Mouse (Mus musculus) left cerebral cortex, postnatal 4 days (tissue): ENCODE data around the gene Gjb1. TPM values are rescaled to one million over a fixed set of nuclear protein-coding genes. Genes with fewer than 3 reads are reported as not detected.
A peak's percentile ranks its signal among the peaks of the same experiment; 100 is the strongest.
"Not testable (repeated sequence)": the region's sequence is repeated elsewhere in the genome, so short reads cannot be mapped to it uniquely, and the experiment has no call there.

Experiments
- DNase-seq: peaks from one replicate; pipeline ENCODE4 v3.0.0-alpha.2; 2022
- intact Hi-C: fragments of 180-260 bp; cut with DNase I; formaldehyde crosslinking; loops from one replicate; pipeline ENCODE4 v1.15.1; 2025
- total RNA-seq, 2 experiments: library from RNA; stranded (reverse); gene quantifications; 2 replicates each; pipeline ENCODE4 v1.2.3; 2021

Gjb1 gene
- 1 to 10 TPM; 2.2 to 2.7 TPM for total RNA-seq

GRCm38 (mm10) chrX:101376190-101376968, at the start of gene Gjb1:
Gjb1 (plus strand) TSS chrX:101376378.
- no peak for DNase-seq
- intact Hi-C loops = no loop called here

GRCm38 (mm10) chrX:101329372-101330028, 46.7 kb upstream of the Gjb1 start:
- intact Hi-C loops = loop anchor here (5.0 kb wide), 1 partner anchor 197 kb away; no protein-coding TSS in a partner anchor
- DNase-seq = peak; percentile 57

DNA sequence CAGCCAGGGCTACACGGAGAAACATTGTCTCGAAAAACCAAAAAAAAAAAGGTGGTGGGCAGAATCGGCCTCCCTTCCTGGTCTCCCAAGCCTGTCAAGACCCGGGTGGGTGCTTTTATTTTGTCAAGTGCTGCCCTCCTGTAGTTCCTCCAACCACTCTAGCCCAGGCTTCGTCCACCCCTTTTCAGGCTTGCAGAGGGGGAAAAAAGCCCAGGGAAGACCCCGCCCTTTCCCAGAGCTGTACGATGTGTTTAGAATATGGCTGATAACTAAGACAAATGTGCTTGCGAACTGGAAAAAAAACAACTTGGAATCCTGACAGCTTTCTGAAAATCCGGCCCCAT, 44.2 kb upstream of the Gjb1 start:
- no peak for DNase-seq
- intact Hi-C loops = loop anchor here (5.0 kb wide), 1 partner anchor 200 kb away; no protein-coding TSS in a partner anchor

DNA sequence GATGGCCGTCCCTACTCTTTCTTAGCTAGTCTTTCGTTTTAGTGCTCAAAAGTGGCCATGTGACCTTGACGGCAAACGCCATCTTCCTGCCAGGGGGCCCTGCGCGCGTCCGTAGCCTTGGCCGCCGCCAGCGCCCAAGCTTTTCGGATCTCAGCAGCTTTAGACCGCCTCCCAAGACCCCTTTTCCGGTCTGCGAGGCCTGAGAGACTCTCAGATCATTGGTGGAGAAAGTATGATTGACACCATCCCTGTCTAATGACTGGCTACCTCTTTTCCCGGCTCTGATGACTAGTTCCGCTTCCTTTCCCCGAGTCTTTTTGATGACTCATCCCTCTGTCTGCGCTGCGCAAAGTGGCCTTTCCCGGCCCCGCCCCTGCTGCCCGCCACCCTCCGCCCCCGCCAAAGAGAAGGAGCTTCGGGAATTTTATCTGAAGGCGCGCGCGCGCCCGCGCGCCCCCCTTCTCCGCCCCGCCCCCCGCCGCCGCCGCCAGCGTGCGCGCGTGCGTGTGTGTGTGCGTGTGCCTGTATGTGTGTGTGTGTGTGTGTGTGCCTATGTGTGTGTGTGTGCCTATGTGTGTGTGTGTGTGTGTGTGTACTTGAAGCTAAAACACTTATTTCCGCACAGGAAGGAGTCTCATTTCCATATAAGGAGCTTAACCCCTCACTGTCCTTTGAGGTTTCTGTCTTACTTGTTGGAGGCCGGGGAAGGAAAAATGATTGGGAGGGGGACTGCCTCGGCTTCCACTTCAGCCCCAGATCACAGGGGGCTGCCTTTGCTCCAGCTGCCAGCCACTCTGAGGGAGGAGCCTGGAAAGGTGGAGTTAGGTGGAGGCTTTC, 43.6 kb upstream of the Gjb1 start:
- intact Hi-C loops = loop anchor here (5.0 kb wide), 1 partner anchor 200 kb away; no protein-coding TSS in a partner anchor
- peak; percentile 89 for DNase-seq

DNA sequence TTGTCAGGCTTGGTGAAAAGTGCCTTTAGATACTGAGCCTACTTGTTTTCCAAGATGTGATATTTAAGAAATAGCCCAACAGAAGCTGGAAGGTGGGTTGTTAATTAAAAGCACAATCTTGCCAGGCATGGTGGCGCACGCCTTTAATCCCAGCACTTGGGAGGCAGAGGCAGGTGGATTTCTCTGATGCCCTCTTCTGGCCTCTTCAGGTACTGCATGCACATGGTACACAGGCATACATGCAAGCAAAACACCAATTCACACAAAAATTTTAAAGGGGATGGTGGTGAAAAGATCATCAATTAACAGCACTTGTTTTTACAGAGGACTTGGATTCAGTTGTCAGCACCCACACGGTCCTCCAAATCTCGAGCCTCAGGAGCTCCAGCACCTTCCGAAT, 41.6 kb upstream of the Gjb1 start:
- intact Hi-C loops = loop anchor here (5.0 kb wide), 1 partner anchor 202 kb away; no protein-coding TSS in a partner anchor
- DNase-seq = peak; percentile 14

DNA sequence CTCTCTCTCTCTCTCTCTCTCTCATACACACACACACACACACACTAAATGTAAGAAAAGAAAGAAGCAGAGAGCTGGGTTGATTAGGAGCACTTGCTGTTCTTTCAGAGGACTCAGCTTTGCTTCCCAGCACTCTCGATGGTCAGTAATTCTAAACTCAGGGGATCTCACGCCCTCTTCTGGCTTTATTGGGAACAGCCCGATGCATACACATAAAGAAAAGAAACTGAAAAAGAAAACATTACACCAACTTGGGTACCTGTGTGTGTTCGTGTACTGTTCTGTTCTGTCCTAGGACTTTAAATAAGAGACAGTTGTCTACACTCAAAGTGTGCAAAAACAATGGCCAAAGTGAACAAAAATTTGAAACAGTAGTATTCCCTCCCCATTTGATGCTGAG, 37.5 kb upstream of the Gjb1 start:
- no peak for DNase-seq
- intact Hi-C loops = no loop called here

GRCm38 (mm10) chrX:101342837-101343236, 33.3 kb upstream of the Gjb1 start:
- DNase-seq, intact Hi-C loops: not testable (repeated sequence)

DNA sequence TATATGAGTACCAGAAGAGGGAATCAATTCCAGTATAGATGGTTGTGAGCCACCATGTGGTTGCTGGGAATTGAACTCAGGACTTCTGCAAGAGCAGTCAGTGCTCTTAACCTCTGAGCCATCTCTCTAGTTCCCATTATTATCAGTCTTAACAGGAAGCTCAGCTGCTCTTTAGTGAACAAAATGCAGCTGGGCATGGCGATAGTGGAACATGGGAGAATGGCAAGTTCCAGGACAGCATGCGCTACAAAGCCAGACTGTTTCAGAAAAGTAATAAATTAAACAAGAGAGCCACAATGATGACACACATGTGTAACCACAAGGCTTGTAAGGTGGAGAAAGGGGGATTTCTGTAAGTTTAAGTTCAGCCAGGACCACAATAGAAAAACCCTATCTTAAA, 30.7 kb upstream of the Gjb1 start:
- intact Hi-C loops = no loop called here
- DNase-seq = no peak

- no peak for DNase-seq
Observed at GRCm38 (mm10) chrX:101346475-101346874, 29.7 kb upstream of the Gjb1 start.

DNA sequence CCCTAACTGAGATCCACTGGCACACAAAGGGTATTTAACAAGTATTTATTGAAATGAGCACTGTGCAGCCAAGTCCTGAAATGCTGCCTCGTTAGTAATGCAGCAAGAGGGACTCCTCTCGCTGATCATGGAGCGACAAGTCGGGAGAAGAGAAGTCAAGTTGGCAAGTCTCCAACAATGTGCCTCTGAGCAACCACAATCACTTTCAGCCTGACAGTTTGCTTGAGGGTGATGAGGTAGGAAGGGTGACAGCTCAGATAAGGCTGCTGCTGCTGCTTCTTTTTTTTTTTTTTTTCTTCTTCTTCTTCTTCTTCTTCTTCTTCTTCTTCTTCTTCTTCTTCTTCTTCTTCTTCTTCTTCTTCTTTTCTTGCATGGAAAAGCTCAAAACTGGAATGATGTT, 25.0 kb upstream of the Gjb1 start:
- DNase-seq = no peak
- intact Hi-C loops = no loop called here

More at GRCm38 (mm10) chrX:101346475-101346874, 29.7 kb upstream of the Gjb1 start:
- intact Hi-C loops = no loop called here

DNA sequence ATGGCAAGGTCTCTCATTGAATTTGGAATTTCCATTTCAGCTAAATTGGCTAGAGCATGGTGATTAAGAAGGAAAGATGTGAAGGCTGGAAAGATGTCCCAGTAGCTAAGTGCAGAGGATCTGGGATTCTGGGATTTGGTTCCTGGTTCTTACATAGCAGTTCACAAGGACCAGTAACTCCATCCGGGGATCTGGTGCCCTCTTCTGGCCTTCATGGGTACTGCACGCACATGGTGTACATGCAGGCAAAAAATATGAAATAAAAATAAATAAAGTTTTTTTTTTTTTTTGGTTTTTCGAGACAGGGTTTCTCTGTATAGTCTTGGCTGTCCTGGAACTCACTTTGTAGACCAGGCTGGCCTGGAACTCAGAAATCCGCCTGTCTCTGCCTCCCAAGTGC, 17.3 kb upstream of the Gjb1 start:
- DNase-seq, intact Hi-C loops: not testable (repeated sequence)

- intact Hi-C loops = no loop called here
- DNase-seq = no peak
Observed at GRCm38 (mm10) chrX:101369001-101369400, 7.2 kb upstream of the Gjb1 start.

DNA sequence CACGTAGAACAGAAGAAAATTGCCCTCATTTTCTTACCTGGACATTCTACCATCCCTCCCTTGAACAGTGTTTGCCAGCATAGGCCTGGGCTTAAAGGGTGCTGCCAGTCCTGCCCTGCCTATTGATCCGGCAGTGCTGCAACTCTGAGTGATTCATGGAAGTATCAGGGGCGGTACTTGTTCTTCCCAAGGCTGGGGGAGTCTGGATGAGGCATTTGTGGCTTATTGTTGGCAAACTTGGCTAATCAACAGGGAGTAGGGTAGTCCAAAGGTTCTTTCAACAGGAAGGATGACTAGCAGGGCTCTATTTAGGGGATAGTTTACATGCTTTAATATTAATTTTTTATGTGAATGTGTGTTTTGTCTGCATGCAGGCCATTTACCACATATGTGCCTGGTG, 5.6 kb upstream of the Gjb1 start:
- no peak for DNase-seq
- intact Hi-C loops = no loop called here

DNA sequence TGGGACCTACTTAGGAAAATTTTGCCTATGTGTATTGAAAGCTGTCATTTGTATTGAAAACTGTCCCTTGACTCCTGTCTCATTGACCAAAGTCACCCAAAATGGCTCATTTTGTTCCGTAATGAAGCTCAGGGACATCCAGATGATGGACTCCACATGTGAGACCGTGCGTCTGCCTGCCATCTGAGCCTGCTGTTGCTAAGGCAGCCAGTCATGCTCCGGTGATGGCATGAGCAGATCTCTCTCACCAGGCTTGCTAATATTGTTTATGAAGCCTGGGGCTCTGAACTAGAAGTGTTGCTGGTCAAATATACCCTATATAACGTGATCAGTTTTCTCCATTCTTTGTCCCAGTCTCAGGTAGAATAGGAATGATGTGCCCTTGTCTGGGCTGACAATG, 3.2 kb upstream of the Gjb1 start:
- intact Hi-C loops = no loop called here
- no peak for DNase-seq

GRCm38 (mm10) chrX:101377076-101377475, 898 bp downstream of the Gjb1 start:
- intact Hi-C loops = no loop called here
- DNase-seq = no peak

- intact Hi-C loops = no loop called here
- DNase-seq = no peak
Observed at GRCm38 (mm10) chrX:101379744-101380143, 3.6 kb downstream of the Gjb1 start.

GRCm38 (mm10) chrX:101383455-101383854, 7.3 kb downstream of the Gjb1 start:
- DNase-seq = no peak
- intact Hi-C loops = no loop called here

DNA sequence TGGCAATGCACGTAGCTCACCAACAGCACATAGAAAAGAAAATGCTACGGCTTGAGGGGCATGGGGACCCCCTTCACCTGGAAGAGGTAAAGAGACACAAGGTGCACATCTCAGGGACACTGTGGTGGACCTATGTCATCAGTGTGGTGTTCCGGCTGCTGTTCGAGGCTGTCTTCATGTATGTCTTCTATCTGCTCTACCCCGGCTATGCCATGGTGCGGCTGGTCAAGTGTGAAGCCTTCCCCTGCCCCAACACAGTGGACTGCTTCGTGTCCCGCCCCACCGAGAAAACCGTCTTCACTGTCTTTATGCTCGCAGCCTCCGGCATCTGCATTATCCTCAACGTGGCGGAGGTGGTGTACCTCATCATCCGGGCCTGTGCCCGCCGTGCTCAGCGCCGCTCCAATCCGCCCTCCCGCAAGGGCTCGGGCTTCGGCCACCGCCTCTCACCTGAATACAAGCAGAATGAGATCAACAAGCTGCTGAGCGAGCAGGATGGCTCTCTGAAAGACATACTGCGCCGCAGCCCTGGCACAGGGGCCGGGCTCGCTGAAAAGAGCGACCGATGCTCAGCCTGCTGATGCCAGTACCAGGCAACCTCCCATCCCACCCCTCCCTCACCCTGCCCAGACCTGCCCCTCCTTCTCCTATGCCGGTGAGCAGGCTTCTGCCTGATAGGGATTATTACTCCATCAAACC, 8.4 kb downstream of the Gjb1 start:
- peak; percentile 12 for DNase-seq
- intact Hi-C loops = no loop called here

DNA sequence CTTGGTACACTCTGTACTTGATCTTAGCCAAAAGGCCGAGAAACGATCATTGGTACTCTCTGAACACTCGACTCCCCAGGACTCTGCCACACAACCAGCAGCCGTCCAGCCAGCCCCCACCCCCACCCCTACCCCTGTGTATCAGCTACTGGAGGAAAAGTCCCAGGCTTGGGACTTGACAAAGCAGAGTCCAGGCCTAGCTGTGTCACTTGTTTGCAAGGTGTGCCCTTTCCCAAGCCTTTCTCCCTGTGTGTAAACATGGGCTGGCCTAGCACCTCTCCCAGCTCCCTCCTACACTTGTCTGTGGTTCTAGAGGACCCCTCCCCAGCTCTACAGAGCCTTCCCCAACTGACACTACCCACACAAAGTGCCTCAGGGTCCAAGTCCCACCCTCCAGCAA, 10.0 kb downstream of the Gjb1 start:
- no peak for DNase-seq
- intact Hi-C loops = no loop called here

DNA sequence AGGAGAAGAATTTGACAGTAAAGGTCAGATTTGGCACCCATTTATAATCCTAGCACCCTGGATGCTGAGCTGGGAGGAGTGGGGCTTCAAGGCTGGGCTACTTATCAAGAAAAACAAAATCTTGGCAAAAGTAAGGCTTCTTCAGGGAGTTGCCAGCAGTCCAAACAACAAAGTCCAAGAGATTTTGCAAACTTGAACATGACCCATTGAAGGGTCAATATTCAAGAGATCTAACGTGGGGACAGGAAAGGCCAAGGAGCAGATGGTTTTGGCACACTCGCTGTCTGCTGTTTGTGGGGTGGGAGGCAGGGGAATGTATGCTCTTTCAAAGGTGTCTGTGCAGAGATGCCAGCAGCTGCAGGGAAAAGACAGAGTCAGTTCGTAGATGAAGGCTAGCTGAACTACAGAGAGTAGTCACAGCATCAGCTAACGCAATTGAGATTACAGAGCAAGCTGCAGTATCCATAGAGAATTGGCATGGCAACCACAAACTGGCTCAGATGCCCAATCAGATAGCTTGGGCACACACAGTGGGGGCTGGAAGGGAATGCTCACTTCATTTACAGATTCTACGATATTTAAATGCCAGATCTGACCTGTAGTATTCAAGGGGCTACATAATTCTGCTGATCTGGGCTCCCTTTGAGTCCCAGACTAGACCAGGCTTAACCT, 12.8 kb downstream of the Gjb1 start:
- intact Hi-C loops = no loop called here
- DNase-seq = no peak
